Mouse (Mus musculus): ENCODE measurements at regions not wholly inside any gene's neighbourhood (a gene's known extent, or its start where the extent isn't known, plus 50 kb on each side); places are given as distances from the start of the nearest gene placed in this dataset.

DNA sequence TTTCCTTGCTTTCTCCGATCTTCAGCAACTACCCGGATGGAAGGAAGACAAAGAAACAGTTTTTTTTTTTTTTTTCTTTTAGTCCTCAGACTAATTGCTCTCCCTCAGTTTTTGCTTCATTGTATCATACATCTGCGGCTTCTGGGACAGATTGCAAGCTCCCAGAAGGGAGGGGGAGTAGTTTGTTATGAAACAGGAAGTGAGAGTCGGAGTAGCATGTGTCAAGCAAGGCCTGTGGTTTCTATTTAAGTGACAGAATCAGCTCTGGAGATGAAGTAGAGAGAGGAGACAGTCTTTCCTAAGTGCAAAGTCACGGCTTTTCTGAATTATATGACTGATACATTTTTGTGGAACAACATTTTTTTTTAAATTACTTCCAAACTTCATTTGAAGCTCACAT lies 241.7 kb downstream of the Hivep2 start:
- no peak for TF ChIP-seq POLR2A (IDR thresholded peaks at IDR 0.05; ENCODE audit: control insufficient read depth, low read depth, low read length)
- no peak for TF ChIP-seq CTCF (IDR thresholded peaks at IDR 0.05; ENCODE audit: control insufficient read depth, insufficient read depth, insufficient replicate concordance, low read depth, low read length)
